Mouse (Mus musculus) inflammation-experienced regulatory T-cells, adult 6 months (primary cell): Measurements from ENCODE around the gene Ndufs4. TPM values are rescaled to one million over a fixed set of nuclear protein-coding genes. Genes with fewer than 3 reads are reported as not detected.

Source experiments
- ATAC-seq: one replicate; pipeline ENCODE4 v1.8.0; 2017
- polyA plus RNA-seq, 3 experiments: library from polyadenylated mRNA; unstranded; fragments of 100-300 nt; shearing (Covaris generic); gene quantifications; one replicate each; pipeline ENCODE4 v1.2.1; 2017

Gene Ndufs4
- polyA plus RNA-seq = 100 to 1,000 TPM; 167 to 224 (median 174) TPM

DNA sequence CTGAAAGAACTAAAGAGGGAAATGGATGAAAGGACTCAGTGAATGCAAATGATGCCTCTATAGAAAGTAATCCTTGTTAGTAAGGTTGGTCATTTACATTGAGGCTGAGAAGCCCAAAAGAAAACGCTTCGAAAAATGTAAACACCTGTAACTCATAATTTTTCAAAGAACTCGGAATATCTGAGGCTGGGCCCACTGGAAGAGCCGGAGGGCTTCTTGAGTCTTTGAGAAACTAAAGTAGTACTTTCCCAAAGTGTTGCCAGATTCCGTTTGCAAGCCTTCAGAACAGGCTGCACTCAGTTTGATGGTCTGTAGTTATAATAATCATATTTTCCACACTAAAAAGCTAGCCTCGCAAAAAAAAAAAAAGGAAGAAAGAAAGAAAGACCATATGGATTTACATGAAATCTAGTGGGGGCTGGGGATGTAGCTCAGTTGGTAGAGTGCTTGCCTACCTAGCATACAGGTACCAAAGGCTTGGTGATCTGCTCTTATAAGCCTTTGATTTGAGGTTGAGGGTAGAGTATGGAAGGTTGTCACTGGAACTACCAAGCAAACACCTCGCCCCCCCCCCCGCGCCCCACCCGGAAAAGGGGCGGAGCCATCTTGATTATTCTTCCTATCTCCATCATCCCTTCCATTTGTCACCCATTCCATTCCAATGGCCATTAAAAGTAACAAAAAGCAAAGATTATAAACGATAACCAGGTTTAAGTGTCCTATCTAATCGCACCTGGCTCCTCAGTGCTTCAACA lies at the start of gene Ndufs4:
Gene Ndufs4, minus strand, starts transcription at position 48 of the 755 bp plus-strand sequence.
- no peak for ATAC-seq

DNA sequence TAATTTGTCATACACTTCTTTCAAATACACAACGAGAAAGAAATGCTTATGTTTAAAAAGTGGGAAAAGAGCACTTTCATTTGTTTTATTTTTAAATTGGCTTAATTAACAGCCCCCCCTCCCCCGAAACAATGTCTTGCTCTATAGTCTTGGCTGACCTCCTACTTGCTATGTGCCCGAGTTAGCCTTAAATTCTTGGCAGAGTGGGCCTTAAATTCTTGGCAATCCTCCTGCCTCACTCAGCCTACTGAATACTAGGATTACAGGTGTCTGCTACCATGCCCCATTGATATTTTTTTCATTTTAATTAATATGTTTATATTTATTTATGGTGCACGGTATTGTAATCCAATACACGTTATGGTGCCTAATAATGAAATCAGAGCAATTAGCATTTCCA lies 44.4 kb upstream of the Ndufs4 start:
- ATAC-seq = no peak

DNA sequence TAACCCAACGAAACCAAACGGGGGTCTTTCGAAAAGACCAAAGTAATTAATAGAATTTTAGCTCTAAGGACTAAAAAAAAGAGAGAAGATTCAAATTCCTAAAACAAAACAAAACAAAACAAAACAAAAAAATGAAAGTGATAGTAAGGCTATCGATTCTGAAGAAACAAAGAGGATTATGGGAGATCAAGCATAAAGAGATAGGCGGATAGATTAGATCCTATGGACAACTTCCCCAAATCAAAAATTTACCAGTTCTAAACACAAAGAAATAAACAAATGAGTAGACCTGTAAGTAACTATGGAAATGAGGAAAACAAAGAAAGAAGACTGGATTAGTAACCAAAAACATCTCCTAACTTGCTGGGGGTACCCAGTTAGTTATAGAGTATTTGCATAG lies 37.2 kb upstream of the Ndufs4 start:
- no peak for ATAC-seq

DNA sequence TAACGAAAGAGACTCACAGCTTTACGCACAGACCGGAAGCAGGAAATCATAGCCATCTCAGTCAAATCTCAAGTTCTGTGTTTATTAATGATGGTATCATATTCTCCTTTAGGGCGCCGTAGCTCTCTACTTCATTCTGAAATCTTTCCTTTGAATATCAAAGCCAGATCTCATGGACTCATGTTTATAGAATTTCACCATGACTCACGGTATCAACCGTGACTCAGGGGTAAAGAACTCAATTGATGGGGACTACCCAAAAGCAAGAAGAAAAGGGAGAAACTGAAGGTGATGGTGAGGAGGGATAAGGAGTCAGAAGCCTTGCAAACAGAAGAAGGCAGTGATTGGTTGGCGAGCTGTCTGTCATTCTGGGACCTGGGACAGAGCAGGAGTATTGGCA lies 32.2 kb upstream of the Ndufs4 start:
- ATAC-seq = no peak

DNA sequence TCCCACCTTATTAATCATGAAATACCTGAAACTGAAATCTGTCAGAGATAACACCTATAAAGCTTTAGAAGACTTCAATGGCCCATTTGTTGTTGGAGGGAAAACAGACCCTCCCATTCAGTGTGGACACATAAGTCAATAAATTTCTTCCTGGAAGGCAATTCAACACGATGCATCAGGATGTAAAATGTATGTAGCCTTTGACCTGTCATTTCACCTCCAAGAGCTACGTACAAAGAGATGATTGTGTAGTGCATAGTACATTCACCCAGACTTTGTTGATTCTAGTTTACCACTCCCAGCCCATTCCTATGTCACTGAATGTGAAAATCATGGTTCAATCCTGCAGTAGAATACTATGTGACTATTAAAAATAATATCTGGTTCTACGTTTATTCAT lies 31.3 kb upstream of the Ndufs4 start:
- no peak for ATAC-seq

DNA sequence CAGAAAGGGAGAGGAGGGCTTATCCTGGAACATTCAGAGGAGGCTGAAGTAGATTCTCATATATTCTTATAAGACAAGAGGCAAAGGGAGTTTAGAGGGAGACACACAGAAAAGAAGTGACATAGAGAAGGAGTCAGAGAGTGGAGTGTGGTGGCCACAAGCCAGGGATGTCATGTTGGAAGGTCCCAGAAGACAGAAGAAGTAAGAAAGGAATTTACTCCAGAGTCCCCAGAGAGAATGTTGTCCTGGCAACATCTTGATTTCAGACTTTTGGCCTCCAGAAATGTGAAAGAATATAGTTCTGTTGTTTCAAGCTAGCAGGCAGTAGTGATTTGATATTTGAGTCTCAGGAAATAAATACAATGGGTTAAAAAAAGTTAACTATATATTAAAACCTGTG lies 24.3 kb upstream of the Ndufs4 start:
- no peak for ATAC-seq

DNA sequence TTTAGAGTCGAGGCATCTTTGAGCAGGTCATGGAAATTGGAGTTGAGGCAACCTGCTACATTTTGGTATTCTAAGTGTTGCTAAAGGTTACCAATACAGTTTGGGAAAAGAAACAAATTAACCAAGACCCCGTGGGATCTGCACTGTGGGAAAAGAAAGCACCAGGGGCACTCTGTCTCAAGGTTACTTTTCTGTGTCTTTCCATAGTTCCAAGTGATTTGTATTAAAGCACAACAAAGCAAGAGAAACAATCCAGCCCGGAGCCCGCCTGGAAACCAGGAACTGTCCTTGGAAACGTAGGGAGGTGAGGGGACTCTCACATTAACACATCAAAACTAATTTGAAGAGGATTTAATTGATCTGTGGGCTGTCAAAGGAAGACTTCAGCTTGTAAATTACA lies 18.8 kb upstream of the Ndufs4 start:
- ATAC-seq = no peak

DNA sequence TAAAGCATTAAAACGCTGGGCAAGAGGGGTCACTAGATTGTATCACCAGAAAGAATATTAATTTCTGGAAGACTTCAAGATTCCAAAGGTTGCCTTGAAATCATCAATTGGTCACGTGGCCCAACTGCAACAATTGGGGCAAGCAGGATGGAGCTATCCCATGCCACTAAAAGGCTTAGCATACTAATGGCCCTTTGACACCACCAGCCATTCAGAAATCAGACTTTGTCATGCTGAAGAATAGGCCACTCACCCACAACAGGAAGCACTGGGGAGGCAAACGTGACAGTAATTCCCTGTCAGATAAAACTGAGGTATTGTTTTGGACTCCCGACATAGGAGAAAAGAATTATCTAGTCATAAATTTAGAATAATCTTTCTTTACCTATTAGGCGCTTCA lies 18.4 kb upstream of the Ndufs4 start:
- ATAC-seq = no peak

DNA sequence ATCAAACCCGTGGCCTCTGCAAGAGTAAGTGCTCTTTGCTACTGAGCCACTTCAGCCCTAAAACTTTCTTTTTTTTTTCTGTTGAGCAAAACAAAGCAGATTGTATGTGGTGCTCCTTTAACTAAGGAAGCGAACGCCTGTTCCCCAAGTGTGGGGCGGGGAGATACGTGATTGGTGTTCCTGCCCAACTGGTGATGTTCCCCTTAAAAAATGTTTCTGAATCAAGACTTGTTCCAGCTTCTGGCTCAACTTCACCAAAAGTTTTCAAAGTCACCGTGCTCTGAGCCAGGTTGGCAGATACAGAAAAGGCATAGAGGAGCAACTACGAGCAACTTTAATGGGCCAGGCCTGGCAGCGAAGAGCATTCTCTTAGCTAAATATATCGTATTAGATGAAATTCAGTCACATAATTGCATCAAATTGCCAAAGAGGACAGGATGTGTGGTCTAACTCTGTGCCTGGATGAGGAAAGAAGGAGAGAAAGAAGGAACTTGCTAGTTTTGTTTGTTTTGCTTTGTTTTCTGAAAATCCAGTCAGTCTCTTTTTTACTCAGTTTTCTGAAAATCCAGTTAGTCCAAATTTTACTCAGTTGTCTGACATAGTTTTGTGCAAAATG lies 17.1 kb upstream of the Ndufs4 start:
- ATAC-seq = no peak

DNA sequence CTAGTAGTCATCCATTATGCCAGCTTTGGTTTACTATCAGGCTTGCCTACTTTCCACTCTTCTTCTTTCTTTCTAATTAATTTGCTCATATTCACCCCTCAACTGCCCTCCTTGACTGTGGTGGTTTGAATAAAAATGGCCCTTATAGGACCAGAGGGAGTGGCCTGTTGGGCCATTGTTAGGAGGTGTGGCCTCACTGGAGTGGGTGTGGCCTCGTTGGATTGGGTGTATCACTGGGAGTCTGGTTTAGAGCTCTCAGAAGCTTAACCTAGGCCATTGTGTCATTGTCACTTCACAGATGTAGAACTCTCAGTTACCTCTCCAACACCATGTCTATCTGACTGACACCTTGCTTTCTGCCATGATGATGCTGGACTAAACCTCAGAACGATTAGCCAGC lies 10.8 kb upstream of the Ndufs4 start:
- ATAC-seq = no peak

DNA sequence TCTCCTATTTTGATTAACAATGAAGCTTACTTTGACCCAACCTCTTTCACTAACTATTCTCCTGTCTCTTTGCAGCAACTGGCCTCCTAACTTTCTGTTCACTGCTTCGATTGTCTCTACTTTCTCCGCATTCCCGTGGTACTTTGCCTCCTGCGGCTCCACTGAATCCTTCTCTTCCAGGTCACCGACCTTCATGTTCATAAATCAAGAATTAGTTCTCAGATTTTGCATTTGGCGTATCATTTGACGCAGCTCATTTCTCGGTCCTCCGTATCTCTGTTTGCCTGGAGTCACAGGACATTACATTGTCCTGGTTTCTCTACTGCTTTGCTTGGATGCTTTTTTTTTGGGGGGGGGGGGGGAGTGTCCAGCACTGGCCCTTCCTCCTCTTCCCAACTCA lies 9.2 kb upstream of the Ndufs4 start:
- no peak for ATAC-seq

DNA sequence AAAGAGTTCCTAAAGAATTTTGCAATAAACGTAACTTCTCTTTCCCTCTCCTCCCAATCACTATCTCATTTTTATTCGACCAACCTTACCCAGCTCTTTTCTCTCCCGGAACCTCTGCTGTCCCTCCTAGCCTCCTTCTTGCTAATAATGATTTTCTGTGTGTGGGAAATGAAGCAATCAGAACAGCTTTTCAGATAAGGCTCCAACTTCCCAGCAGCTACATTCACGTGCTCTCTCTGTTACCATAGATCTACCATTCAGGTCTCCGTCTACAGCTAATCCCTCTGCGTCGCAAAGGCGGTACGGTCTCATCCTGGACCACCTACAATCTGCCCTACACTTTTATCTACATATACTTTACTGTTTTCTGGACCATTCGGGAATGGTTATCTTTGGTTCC lies 8.8 kb upstream of the Ndufs4 start:
- ATAC-seq = no peak

DNA sequence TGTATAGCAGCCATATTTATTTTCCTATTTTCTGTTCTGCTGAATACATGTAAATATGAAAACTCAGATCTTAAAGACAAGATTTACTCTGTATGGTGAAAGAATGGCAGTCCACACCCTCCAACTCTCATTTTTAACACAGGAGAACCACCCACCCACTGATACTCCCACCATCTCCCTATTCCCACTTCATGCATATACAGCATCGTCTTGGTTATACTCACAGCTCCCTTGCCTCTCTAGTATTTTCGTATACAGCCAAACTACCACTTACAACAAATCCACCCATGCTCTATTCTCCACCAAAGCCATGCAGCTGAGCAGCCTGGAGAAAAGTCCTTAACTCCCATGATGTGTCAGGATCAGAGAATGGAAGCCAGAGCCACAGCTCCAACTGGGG lies 6.7 kb upstream of the Ndufs4 start:
- no peak for ATAC-seq

DNA sequence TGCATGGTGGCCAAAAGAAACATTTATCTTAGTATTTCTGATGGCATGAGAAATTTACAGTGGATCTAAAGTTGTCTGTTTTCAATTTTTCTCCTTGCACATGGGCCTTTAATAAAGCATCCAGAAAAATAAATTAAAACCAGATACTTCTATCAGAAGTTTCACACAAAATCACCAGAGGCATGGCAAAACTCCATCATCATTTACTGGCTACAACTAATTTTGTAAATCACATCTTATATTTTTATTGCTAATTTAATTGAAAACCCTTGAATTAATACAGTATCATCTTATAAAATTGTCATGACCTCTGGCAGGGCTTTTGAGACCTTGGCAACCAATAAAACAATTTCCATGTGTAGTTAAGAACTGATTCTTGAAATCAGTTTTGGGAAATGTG lies 4.4 kb upstream of the Ndufs4 start:
- ATAC-seq = no peak

DNA sequence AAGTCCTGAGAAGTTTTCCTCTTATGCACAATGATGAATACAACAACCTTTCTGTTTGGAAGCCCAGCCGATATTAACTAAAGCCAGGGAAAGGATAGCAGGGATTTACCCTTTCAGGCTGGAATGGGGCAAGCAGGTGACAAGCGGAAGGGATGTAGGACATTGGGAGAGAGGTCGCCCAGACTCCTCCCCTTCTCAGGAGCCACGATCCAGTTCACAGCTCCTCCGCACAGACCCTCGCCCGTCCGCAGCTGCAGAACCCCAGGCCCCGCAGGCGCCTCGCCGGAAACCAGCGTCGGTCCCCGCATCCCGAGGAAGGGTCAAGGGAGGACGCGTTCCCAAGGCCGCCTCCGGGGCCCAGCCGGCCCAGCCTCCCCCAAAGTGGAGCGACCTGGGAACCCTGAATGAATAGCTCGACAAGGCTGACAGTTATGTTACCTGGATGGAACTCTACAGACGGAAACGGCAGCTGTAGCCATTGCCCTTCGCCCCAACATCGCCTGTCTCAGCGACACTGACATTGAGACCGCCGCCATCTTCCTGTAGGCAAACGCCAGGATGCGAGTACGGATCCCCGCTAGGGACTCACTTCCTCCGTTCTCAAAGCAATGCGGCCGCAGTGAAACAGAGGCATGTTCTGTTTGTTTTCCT lies 412 bp downstream of the Ndufs4 start:
- ATAC-seq = peak; percentile 89

DNA sequence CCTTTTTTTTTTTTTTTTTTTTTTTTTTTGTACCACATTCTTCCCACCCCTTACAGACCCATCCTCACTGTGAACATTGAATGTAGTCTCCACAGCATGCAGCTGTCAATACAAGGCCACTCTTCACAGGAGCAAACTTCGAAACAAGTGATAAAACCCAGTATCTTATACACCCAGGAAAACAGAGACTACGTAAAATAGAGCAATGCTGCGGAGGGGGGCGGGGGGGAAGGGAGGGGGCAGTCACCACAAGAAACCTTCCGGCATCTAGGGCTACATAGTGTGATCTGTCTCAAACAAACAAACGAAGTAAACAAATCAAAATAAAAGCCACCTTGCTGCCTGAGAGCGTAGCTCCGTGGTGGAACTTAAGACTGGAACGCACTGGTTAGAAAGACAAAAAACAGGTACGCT lies 977 bp downstream of the Ndufs4 start:
- ATAC-seq = peak; percentile 57

DNA sequence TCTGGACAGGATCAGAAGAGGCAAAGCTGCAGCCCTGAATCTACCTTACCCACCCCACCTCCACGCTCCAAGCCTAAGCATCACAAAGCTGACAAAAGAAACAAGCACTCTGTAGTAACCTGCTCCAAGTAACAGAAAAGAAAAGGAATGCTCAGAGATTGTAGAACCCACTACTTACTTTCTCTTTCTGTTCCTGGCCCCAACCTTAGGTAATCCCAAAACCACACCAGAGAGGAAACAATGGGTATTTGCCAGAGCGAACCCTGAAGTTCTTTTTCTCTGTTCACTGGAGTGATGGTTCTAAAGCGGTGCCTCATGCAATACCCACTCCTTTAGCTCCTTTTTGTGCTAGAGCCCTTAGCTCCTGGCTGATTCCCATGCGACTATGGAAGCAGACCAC lies 11.5 kb downstream of the Ndufs4 start:
- ATAC-seq = no peak

DNA sequence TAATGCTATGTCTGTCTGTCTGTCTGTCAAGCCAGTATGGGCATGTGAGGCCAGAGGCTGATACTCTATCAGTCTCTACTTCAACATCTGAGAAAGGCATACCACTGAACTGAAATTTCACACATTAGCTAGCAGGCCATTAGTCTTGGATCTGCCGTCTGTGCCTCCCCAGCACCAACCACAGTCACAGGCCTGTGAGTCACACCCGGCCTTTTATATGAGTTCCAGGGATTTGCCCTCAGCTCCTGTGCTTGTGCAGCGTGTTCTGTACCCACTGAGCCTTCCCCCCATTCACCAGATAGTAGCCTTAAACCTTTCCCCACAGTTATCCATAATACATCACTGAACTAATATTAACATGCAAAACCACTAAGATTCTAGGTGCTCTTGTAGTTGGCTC lies 26.0 kb downstream of the Ndufs4 start:
- no peak for ATAC-seq

DNA sequence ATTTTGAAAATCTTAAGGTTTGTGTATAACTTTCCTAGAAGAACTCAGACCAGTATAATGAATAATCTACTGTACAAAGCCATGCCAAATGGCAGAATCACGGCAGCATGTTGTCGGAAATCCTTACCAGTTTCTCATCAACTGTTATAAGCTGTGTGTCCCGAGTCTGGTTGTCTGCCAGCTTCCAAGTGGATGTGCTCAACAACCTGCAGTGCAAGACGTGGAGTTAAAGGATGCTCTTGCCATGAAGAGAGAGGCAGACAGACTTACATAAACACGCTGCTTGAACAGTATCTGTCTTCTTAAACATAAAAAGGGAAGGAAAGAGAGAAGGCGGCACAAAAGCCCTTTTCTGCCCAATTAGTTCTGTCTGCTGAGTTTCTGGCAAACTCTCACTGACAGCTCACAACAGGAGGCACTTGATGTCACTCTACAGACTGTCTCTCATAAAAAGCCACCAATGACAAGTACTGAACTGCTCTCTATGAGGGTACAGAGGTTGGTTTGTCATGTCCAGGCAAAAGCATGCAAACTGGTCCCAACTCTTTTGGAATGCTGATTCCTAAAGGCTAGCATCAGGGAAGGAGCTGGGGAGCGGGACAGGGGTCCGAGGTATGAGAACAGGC lies 36.6 kb downstream of the Ndufs4 start:
- ATAC-seq = no peak

DNA sequence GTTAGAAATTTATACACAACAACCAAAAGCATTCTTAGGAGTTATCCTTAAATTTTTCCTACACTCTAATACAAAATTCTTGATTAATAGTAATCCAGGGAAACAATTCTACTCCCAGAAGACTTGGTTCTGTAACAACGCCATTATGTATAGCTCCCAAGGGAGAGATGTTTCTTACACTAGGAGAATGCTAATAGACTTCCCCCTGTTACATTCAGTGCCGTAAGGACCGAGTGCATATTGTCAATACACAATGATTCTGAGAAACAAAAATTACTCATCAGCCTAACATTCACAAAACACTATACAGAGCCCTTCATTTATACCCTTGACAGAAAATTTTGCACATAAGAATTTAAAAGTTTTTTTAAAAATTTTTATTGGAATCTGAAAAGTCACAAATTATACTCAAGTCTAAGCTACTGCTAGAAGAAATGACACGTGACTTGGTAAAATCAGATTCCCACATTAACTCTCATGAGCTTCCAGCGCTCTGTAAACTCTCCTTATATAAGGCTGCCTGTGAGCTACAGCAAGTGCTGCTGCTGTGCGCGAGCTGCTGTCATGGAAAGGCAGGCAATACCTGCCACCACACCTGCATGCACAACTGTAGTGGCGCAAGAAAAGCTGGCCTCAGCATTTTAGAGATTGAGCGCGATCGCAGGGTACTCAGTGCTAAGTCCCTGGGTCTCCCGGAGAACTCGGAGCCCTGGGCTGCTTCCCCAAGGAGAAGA lies 42.9 kb downstream of the Ndufs4 start:
- no peak for ATAC-seq

DNA sequence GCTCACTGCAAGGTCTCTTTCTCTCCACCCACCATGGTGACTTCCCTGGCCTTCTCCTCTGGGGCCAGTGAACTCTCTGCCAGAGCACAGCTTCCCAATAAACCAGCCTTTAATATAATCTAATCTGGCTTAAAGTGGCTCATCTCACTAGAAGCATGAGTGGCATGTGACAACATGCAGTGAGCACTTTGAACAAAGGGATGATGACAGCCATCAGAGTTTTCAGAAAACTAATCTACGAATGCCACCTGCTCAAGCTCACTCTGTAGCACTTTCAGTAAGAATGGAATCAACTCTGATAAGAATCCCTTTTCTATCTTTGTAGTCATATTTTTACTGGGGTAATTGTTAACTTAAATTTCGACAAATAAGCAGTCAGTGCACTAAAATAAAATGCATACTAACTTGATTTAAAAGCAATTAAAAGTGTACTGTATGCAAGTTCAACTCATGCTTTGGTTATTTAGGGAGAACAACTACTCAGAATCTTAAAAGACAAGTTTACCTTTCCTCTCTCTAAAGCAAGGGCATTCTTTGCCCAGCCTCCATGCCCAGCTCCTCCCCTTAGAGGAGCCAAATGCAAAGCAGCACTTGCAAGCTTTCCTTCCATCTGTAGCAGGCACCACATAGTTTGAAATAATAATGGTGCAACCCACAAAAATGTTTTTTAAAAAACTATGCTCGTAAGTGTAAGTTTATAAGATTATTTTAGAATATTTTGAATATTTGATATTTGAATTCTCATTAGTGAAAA lies 43.7 kb downstream of the Ndufs4 start:
- no peak for ATAC-seq

DNA sequence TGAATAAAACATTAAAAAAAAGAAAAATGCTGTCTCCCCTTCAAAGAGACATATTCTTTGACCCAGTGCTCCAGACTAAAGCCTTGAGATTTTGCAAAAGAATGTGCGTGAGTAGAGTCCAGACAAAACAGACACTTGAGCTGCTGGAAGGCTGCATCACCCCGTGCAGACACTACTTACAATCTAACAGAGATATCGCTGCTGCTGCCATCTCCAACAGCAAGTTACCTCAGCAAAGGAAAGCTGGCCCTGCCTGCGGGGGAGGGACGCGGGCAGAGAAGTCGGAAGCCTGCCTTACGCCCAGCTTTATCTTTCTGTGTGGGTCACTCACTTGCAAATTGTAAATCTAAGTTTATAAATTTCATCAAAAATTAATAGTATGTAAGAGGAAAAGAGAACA lies 45.1 kb downstream of the Ndufs4 start:
- ATAC-seq = no peak
